Mouse (Mus musculus) adrenal gland, postnatal 14 days (tissue): ENCODE results near the gene Kctd19. TPM values are rescaled to one million over a fixed set of nuclear protein-coding genes. Genes with fewer than 3 reads are reported as not detected.
A peak's percentile ranks its signal among the peaks of the same experiment; 100 is the strongest.

Experiments used
- DNase-seq: peaks from one replicate; pipeline ENCODE4 v3.0.0; 2021; ENCODE audit warnings: mixed read lengths
- total RNA-seq: library from RNA; stranded (reverse); gene quantifications from 2 replicates; pipeline ENCODE4 v1.2.3, GENCODE M21; 2021

Gene Kctd19
- total RNA-seq, 1 experiment from 2014 or later: 0.26 TPM

- no peak for DNase-seq
Observed at GRCm38 (mm10) chr8:105359208-105359607, 54.1 kb downstream of the Kctd19 start.

GRCm38 (mm10) chr8:105356681-105357080 lies 56.6 kb downstream of the Kctd19 start:
- DNase-seq: no peak

- peak; percentile 45 for DNase-seq
Observed at GRCm38 (mm10) chr8:105355179-105356024, 57.9 kb downstream of the Kctd19 start.

GRCm38 (mm10) chr8:105354549-105354948 lies 58.8 kb downstream of the Kctd19 start:
- DNase-seq: no peak

GRCm38 (mm10) chr8:105353583-105354135 lies 59.6 kb downstream of the Kctd19 start:
- DNase-seq: no peak

GRCm38 (mm10) chr8:105350186-105350585 lies 63.1 kb downstream of the Kctd19 start:
- no peak for DNase-seq

GRCm38 (mm10) chr8:105349096-105349771 lies 64.1 kb downstream of the Kctd19 start:
- DNase-seq: peak; percentile 48

GRCm38 (mm10) chr8:105348450-105349095 lies 64.7 kb downstream of the Kctd19 start, which contains the start of gene Slc9a5:
TSS of gene Slc9a5 (plus strand) at chr8:105348843.
- peak; percentile 66 for DNase-seq

- peak; percentile 96 for DNase-seq
Observed at GRCm38 (mm10) chr8:105347428-105348221, 65.7 kb downstream of the Kctd19 start, which contains the start of gene Fhod1. TSS of gene Fhod1 (minus strand) at chr8:105347953.

- DNase-seq: peak; percentile 73
Observed at GRCm38 (mm10) chr8:105346611-105347427, 66.5 kb downstream of the Kctd19 start.

- peak; percentile 69 for DNase-seq
Observed at GRCm38 (mm10) chr8:105345061-105345975, 68.0 kb downstream of the Kctd19 start.

- DNase-seq: no peak
Observed at GRCm38 (mm10) chr8:105343791-105344574, 69.3 kb downstream of the Kctd19 start.

- DNase-seq: no peak
Observed at GRCm38 (mm10) chr8:105342768-105343167, 70.5 kb downstream of the Kctd19 start.

GRCm38 (mm10) chr8:105341399-105341798 lies 71.9 kb downstream of the Kctd19 start:
- no peak for DNase-seq

GRCm38 (mm10) chr8:105339886-105340635 lies 73.2 kb downstream of the Kctd19 start:
- peak; percentile 56 for DNase-seq

GRCm38 (mm10) chr8:105338992-105339391 lies 74.3 kb downstream of the Kctd19 start:
- DNase-seq: no peak

- DNase-seq: no peak
Observed at GRCm38 (mm10) chr8:105336373-105337130, 76.8 kb downstream of the Kctd19 start.
